Mouse (Mus musculus) c-Kit-positive CD71-negative TER-119-negative erythroid progenitor cells, embryonic 14.5 days (primary cell): Measurements from ENCODE around the gene Sept9.
"Not testable (repeated sequence)": the region's sequence is repeated elsewhere in the genome, so short reads cannot be mapped to it uniquely, and the experiment has no call there.

ENCODE experiments used
- DNase-seq: peaks from one replicate; pipeline ENCODE4 v3.0.0-alpha.2; 2013; ENCODE audit warnings: low read depth

The Sept9 gene

GRCm38 (mm10) chr11:117326867-117327600 is 127.6 kb downstream of the Sept9 start:
- DNase-seq = no peak

- DNase-seq = no peak
Measured at GRCm38 (mm10) chr11:117327633-117328032, 128.2 kb downstream of the Sept9 start.

GRCm38 (mm10) chr11:117330076-117330950 is 130.9 kb downstream of the Sept9 start:
- no peak for DNase-seq

GRCm38 (mm10) chr11:117330951-117331254 is 131.4 kb downstream of the Sept9 start:
- no peak for DNase-seq

GRCm38 (mm10) chr11:117331361-117332241 is 132.1 kb downstream of the Sept9 start:
- no peak for DNase-seq

- no peak for DNase-seq
Measured at GRCm38 (mm10) chr11:117332242-117333149, 133.0 kb downstream of the Sept9 start.

- DNase-seq = no peak
Measured at GRCm38 (mm10) chr11:117333150-117333715, 133.8 kb downstream of the Sept9 start.

- DNase-seq = no peak
Measured at GRCm38 (mm10) chr11:117334101-117334500, 134.6 kb downstream of the Sept9 start.

GRCm38 (mm10) chr11:117335146-117335545 is 135.7 kb downstream of the Sept9 start:
- no peak for DNase-seq

- DNase-seq = no peak
Measured at GRCm38 (mm10) chr11:117336081-117336788, 136.8 kb downstream of the Sept9 start.

- DNase-seq = no peak
Measured at GRCm38 (mm10) chr11:117337749-117338148, 138.3 kb downstream of the Sept9 start.

GRCm38 (mm10) chr11:117338503-117338902 is 139.0 kb downstream of the Sept9 start:
- no peak for DNase-seq

- DNase-seq = no peak
Measured at GRCm38 (mm10) chr11:117339050-117339449, 139.6 kb downstream of the Sept9 start.

- DNase-seq = no peak
Measured at GRCm38 (mm10) chr11:117341218-117341617, 141.8 kb downstream of the Sept9 start.

- no peak for DNase-seq
Measured at GRCm38 (mm10) chr11:117342076-117342475, 142.6 kb downstream of the Sept9 start.

- not testable (repeated sequence) for DNase-seq
Measured at GRCm38 (mm10) chr11:117342490-117342889, 143.0 kb downstream of the Sept9 start.

GRCm38 (mm10) chr11:117343800-117344199 is 144.3 kb downstream of the Sept9 start:
- DNase-seq = no peak

- no peak for DNase-seq
Measured at GRCm38 (mm10) chr11:117344339-117345021, 145.0 kb downstream of the Sept9 start.

- DNase-seq = no peak
Measured at GRCm38 (mm10) chr11:117345022-117345765, 145.7 kb downstream of the Sept9 start.
